Mouse (Mus musculus) G1E-ER4 (cell line): ENCODE measurements around the gene Uvssa. TPM values are rescaled to one million over a fixed set of nuclear protein-coding genes. Genes with fewer than 3 reads are reported as not detected.

ENCODE experiments used
- GATA1 ChIP-seq: IDR thresholded peaks from one replicate; pipeline ENCODE4 v1.8.0; 2012; ENCODE audit warnings: low read length, inconsistent platforms
- polyA plus RNA-seq: library from polyadenylated mRNA; stranded (reverse); fragments of >175 nt; gene quantifications from 2 replicates; pipeline ENCODE4 v1.2.3, GENCODE M21; 2012

Uvssa gene
- polyA plus RNA-seq, 1 experiment: 2.2 TPM

- TF ChIP-seq GATA1: no peak
Measured at GRCm38 (mm10) chr5:33431173-33432005, 53.0 kb downstream of the Uvssa start.

- TF ChIP-seq GATA1: no peak
Measured at GRCm38 (mm10) chr5:33432057-33432935, 53.9 kb downstream of the Uvssa start.

DNA sequence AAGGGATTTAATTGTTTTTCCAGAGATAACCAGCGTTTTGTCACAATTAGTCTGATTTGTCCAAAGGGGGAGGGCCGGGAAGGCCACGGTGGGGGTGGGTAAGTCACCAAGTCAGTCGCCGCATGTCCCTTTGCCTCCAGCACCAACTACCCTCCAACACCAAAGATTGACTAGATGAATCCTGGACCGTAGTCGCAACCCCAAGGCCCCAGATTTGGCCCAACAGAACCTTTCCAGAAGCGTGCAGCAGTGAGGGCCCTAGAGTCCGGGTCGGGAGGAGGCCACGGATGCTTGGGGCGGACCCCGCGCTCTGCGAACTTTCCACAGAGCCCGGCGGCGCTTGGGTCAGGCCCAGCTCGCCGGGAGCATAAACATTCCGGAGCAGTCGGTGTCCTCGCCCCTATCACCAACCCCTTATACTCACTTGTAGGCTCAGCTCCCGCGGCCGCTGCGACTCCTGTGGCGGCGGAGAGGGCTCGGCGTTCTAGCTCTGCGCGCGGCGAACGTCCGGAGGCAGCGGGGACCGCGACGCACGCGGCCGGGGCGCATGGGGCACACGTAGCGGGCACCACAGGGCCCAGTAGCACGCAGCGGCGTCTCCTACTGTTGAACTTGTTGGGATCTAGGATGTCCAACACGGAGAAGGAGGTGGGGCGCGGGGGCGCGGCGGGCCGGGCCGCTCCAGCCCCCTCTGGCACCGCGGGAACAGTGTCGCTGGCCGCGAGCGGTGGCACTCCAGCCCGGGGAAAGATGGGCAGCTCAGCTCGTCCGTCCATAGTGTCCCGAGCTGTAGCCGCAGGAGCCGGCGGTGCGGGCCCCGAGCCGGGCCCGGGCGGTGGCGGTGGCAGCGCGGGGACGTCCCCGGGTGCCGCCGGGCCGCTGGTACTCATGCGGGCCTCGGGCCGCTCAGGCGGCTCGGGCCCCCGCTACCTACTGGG lies 55.1 kb downstream of the Uvssa start, which contains the start of gene Nkx1-1:
Nkx1-1 (minus strand) TSS at position 776 of the 938 bp plus-strand sequence.
- no peak for TF ChIP-seq GATA1

DNA sequence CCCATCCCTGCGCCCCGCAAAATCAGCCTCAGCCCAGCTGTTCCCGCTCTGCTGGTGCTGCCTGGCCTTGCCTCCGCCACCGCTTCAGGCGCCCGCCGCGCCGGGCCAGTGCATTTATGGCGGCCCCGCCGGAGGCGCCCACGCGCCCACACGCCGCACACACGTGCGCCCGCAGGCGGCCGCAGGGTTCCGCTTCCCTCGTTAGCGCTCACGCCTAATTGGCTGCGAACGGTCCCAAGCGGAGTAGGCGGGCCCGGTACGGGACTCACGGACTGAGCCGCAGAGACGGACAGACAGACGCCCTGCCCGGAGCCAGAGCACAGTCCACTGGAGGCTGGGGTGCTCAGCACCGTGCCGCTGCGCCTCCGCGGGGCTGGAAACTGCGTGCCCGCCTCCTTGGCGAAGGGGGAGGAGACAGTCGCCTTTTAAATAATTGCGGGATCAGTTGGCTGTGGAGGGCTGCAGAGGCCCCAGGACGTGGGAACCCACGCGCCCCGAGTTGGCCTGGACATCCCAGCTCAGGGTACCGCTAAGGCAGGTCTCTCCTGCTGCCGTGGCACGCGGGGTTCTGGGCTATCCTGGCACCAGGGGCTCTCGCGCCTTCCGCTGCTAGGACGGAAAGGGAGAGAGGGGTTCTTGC lies 55.9 kb downstream of the Uvssa start:
- no peak for TF ChIP-seq GATA1

DNA sequence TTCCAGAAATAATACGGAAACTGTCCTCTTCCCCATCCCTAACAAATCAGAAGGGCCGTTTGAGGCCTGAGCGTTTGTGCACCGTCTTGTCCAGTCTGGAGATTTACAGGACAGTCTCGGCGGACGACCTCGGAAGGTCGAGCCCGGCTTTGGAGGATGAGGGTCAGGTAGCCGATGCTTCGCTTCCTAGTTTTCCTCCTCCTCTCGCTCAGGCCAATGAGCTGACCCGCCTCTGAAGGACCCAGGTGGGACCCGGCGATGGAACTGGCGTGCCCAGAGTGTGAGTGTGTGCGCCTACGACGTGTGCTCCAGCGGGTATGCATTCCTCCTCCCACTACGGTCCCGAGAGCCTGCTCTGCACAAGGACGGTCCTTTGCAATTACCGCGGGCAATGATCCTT lies 56.8 kb downstream of the Uvssa start:
- no peak for TF ChIP-seq GATA1

- TF ChIP-seq GATA1: no peak
Measured at GRCm38 (mm10) chr5:33435941-33436340, 57.6 kb downstream of the Uvssa start.

DNA sequence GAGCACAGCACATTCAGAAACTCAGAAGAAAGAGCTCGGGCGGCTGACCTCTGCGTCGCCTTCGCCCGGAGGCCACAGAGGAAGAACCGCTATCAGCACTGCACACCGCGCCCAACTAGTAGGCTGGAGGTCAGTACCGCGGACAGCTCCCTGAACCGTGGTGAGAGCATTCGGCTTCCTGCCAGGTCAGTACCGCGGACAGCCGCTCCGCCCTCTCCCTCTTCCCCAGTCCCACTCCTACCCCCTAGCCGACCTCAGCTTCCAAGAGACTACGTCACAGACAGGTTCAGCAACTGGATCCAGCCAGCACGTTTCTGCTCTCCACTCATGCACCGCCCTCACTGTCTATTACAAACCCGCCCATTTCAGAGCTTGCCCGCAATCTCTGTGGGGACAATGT lies 59.9 kb downstream of the Uvssa start:
- no peak for TF ChIP-seq GATA1

GRCm38 (mm10) chr5:33442927-33443710 lies 64.8 kb downstream of the Uvssa start:
- no peak for TF ChIP-seq GATA1

- TF ChIP-seq GATA1: no peak
Measured at GRCm38 (mm10) chr5:33443794-33444193, 65.4 kb downstream of the Uvssa start.

GRCm38 (mm10) chr5:33455737-33456136 lies 77.4 kb downstream of the Uvssa start:
- TF ChIP-seq GATA1: no peak

DNA sequence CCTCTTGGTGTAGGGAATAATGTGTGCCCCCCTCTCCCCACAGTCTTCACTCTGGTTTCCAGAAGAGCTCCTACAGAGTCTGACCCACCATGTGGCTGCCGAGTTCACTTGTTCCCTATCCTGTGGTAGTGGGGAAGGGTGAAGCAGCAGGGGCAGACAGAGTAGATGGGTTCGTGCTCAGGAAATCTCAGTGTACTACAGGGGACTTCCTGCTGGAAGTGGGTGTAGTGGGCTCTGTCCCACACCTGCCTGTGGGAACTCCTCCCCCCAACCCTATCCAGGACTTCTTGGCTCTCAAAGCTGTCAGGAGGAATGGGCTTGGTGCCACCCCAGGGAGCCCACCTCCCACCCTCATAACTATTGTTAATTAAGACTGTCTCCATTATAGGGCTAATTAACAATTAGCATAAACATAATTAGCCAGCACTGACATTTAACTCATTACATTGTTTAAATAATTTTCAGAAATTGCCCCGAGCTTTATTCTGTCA lies 79.8 kb downstream of the Uvssa start:
- no peak for TF ChIP-seq GATA1

DNA sequence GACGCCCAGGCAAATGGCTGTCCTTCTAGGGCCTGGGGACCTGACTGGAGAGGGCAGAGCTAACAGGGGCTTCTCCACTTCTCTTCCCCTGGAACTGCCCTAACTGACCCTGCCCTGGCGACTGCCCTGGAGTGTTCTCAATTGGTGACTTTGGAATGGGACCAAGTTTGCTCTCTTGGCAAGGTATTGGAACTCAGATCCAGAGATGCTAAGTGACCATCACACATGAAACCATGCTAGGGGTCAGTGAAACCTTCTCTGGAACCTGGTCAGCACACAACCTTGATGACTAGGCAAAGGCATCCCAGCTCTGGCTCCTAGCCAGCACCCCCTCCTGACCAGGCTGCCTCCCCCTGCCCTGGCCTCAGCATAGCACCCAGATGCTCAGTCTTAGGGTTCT lies 80.8 kb downstream of the Uvssa start:
- no peak for TF ChIP-seq GATA1

- TF ChIP-seq GATA1: no peak
Measured at GRCm38 (mm10) chr5:33464390-33464789, 86.0 kb downstream of the Uvssa start.

- TF ChIP-seq GATA1: no peak
Measured at GRCm38 (mm10) chr5:33465464-33465863, 87.1 kb downstream of the Uvssa start.

Other genes starting within 250 kb of the Uvssa start
- gene Spon2, start 160.1 kb upstream of the Uvssa start, polyA plus RNA-seq: 0.09 and 0.36 TPM in 2 replicates
- 309 and 457 TPM in 2 replicates for gene Ctbp1, start 103.6 kb upstream of the Uvssa start, polyA plus RNA-seq
- gene Maea, start 43.0 kb upstream of the Uvssa start, polyA plus RNA-seq: 112 and 232 TPM in 2 replicates
- gene Nkx1-1, start 55.4 kb downstream of the Uvssa start, polyA plus RNA-seq: not detected in 2 replicates